Mouse (Mus musculus): ENCODE data around the gene Srgap1. TPM values are rescaled to one million over a fixed set of nuclear protein-coding genes. Genes with fewer than 3 reads are reported as not detected.

Gene Srgap1
- polyA plus RNA-seq, 1 experiment from 2014 or later = 3.7 TPM

DNA sequence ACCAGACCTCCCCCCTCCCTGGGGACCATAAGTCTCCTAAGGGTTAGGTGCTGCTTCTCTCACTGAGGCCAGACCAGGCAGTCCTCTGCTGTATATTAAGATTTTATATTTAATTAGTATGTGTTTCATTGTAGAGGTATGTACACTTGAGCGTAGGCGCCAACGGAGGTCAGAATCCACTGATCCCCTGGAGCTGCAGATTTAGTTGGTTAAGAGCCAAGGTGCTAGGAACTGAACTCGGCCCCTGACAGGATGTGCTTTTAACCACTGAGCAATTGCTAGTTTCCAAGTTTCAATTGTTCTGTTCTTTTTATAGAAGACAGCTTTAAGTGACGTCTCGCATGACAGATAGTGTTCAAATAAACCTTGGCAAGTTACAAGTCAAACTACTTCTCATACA, 41.0 kb downstream of the Srgap1 start:
- Histone ChIP-seq H3K4me2 (ENCODE audit: low read depth, low read length) (no peak overlapping the region), H3K27me3 (replicated peaks; ENCODE audit: control insufficient read depth, insufficient read depth, low read length) (no peaks in the 10 kb centered on the region), H3K4me1 (ENCODE audit: control insufficient read depth, insufficient read depth, low read length) (peaks cover 29% of the 10 kb centered on the region), H3K4me3 (ENCODE audit: low read length) (no peak overlapping the region), H3K9ac (ENCODE audit: low read depth, low read length) (no peak overlapping the region), H3K9me3 (ENCODE audit: control insufficient read depth, low read length) (no peaks in the 10 kb centered on the region), H3K36me3 (ENCODE audit: control insufficient read depth, insufficient read depth, low read length) (no peaks in the 10 kb centered on the region), H3K27ac (ENCODE audit: low read length) (peak overlapping the region; percentile 13; the same call in 1 of the 2 replicates)
- 73% methylated on average over 6 of the region's 6 CpGs for WGBS
- ATAC-seq = no peak

- Histone ChIP-seq H3K36me3 (ENCODE audit: control insufficient read depth, insufficient read depth, low read length) (no peaks in the 10 kb centered on the region), H3K27me3 (replicated peaks; ENCODE audit: control insufficient read depth, insufficient read depth, low read length) (no peaks in the 10 kb centered on the region), H3K4me2 (ENCODE audit: low read depth, low read length) (no peak overlapping the region), H3K9ac (ENCODE audit: low read depth, low read length) (no peak overlapping the region), H3K4me1 (ENCODE audit: control insufficient read depth, insufficient read depth, low read length) (peaks cover 29% of the 10 kb centered on the region), H3K4me3 (ENCODE audit: low read length) (no peak overlapping the region), H3K9me3 (ENCODE audit: control insufficient read depth, low read length) (no peaks in the 10 kb centered on the region), H3K27ac (ENCODE audit: low read length) (no peak overlapping the region)
- no peak for ATAC-seq
- 34% methylated on average over 6 of the region's 6 CpGs for WGBS
These were observed 41.6 kb downstream of the Srgap1 start for GRCm38 (mm10) chr10:122005560-122005959.

GRCm38 (mm10) chr10:122002930-122003329, 44.2 kb downstream of the Srgap1 start:
- Histone ChIP-seq H3K9ac (ENCODE audit: low read depth, low read length) (no peak overlapping the region), H3K4me3 (ENCODE audit: low read length) (no peak overlapping the region), H3K27ac (ENCODE audit: low read length) (no peak overlapping the region), H3K27me3 (replicated peaks; ENCODE audit: control insufficient read depth, insufficient read depth, low read length) (no peaks in the 10 kb centered on the region), H3K36me3 (ENCODE audit: control insufficient read depth, insufficient read depth, low read length) (no peaks in the 10 kb centered on the region), H3K9me3 (ENCODE audit: control insufficient read depth, low read length) (no peaks in the 10 kb centered on the region), H3K4me2 (ENCODE audit: low read depth, low read length) (no peak overlapping the region), H3K4me1 (ENCODE audit: control insufficient read depth, insufficient read depth, low read length) (peaks cover 31% of the 10 kb centered on the region)
- 50% methylated on average over 6 of the region's 6 CpGs for WGBS
- 0 out of 2 replicates have a peak, but pooled peaks have one; percentile 21 for ATAC-seq

DNA sequence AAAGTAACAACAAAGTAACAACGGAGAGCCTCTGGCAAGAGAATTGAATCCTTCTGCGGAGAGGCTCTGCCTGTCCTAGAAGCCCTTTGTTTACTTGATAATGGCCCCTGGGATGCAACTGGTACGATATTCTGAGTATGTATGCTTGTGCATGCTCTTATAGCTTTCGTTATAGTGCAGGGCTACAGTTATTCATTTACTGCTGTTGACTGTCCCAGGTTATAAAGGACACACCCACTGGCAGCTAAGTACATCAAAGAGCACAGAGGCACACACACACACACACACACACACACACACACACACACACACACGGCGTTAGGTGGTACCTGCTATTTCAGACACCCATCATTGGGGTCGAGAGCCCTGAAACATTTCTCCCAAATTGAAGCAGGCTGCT, 48.3 kb downstream of the Srgap1 start:
- H3K4me2 ChIP-seq (ENCODE audit: low read depth, low read length) = no peak overlapping the region
- no peak overlapping the region for H3K4me3 ChIP-seq (ENCODE audit: low read length)
- H3K27ac ChIP-seq (ENCODE audit: low read length) = no peak overlapping the region
- no peaks in the 10 kb centered on the region for H3K9me3 ChIP-seq (ENCODE audit: control insufficient read depth, low read length)
- peak; percentile 74 for ATAC-seq
- 53% methylated on average over 7 of the region's 7 CpGs for WGBS
- H3K4me1 ChIP-seq (ENCODE audit: control insufficient read depth, insufficient read depth, low read length) = peaks cover 16% of the 10 kb centered on the region
- H3K36me3 ChIP-seq (ENCODE audit: control insufficient read depth, insufficient read depth, low read length) = no peaks in the 10 kb centered on the region
- H3K27me3 ChIP-seq (replicated peaks; ENCODE audit: control insufficient read depth, insufficient read depth, low read length) = no peaks in the 10 kb centered on the region
- no peak overlapping the region for H3K9ac ChIP-seq (ENCODE audit: low read depth, low read length)

- Histone ChIP-seq H3K27ac (ENCODE audit: low read length) (no peak overlapping the region), H3K9me3 (ENCODE audit: control insufficient read depth, low read length) (no peaks in the 10 kb centered on the region), H3K9ac (ENCODE audit: low read depth, low read length) (no peak overlapping the region), H3K4me1 (ENCODE audit: control insufficient read depth, insufficient read depth, low read length) (peaks cover 11% of the 10 kb centered on the region), H3K36me3 (ENCODE audit: control insufficient read depth, insufficient read depth, low read length) (no peaks in the 10 kb centered on the region), H3K4me2 (ENCODE audit: low read depth, low read length) (no peak overlapping the region), H3K27me3 (replicated peaks; ENCODE audit: control insufficient read depth, insufficient read depth, low read length) (no peaks in the 10 kb centered on the region), H3K4me3 (ENCODE audit: low read length) (no peak overlapping the region)
- no peak for ATAC-seq
- WGBS = 66% methylated on average over 4 of the region's 4 CpGs
These were observed 50.6 kb downstream of the Srgap1 start for GRCm38 (mm10) chr10:121996500-121996899.

- no peaks in the 10 kb centered on the region for H3K27me3 ChIP-seq (replicated peaks; ENCODE audit: control insufficient read depth, insufficient read depth, low read length)
- H3K4me2 ChIP-seq (ENCODE audit: low read depth, low read length) = no peak overlapping the region
- H3K9ac ChIP-seq (ENCODE audit: low read depth, low read length) = no peak overlapping the region
- no peaks in the 10 kb centered on the region for H3K9me3 ChIP-seq (ENCODE audit: control insufficient read depth, low read length)
- H3K36me3 ChIP-seq (ENCODE audit: control insufficient read depth, insufficient read depth, low read length) = no peaks in the 10 kb centered on the region
- WGBS = 70% methylated on average over 4 of the region's 4 CpGs
- no peak overlapping the region for H3K4me3 ChIP-seq (ENCODE audit: low read length)
- H3K27ac ChIP-seq (ENCODE audit: low read length) = no peak overlapping the region
- ATAC-seq = no peak
- H3K4me1 ChIP-seq (ENCODE audit: control insufficient read depth, insufficient read depth, low read length) = peaks cover 11% of the 10 kb centered on the region
These were observed 51.7 kb downstream of the Srgap1 start for GRCm38 (mm10) chr10:121995448-121995847.

GRCm38 (mm10) chr10:121994660-121995059, 52.5 kb downstream of the Srgap1 start:
- ATAC-seq = no peak
- Histone ChIP-seq H3K27me3 (replicated peaks; ENCODE audit: control insufficient read depth, insufficient read depth, low read length) (no peaks in the 10 kb centered on the region), H3K4me3 (ENCODE audit: low read length) (no peak overlapping the region), H3K4me2 (ENCODE audit: low read depth, low read length) (no peak overlapping the region), H3K9me3 (ENCODE audit: control insufficient read depth, low read length) (no peaks in the 10 kb centered on the region), H3K27ac (ENCODE audit: low read length) (no peak overlapping the region), H3K36me3 (ENCODE audit: control insufficient read depth, insufficient read depth, low read length) (no peaks in the 10 kb centered on the region), H3K9ac (ENCODE audit: low read depth, low read length) (no peak overlapping the region), H3K4me1 (ENCODE audit: control insufficient read depth, insufficient read depth, low read length) (peaks cover 6% of the 10 kb centered on the region)
- WGBS = 50% methylated on average over 5 of the region's 5 CpGs

DNA sequence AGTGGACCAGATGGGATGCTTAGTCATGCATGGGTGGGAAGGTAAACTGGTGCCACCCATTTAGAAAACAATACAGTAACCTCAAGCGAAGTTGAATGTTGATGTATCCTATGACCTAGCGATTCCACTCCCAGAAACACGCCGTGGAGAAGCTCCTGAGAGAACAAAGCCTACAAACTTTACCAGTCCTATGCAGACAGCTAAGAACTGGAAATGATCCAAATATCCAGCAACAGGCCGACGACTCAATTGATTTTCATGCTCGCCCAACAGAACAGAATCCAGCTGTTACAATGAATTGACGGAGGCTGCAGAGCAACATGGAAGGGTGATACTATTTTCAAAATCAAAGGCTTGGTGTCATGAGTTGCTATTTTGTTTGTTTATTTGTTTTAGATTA, 54.5 kb downstream of the Srgap1 start:
- no peak for ATAC-seq
- Histone ChIP-seq H3K36me3 (ENCODE audit: control insufficient read depth, insufficient read depth, low read length) (no peaks in the 10 kb centered on the region), H3K9ac (ENCODE audit: low read depth, low read length) (no peak overlapping the region), H3K4me3 (ENCODE audit: low read length) (no peak overlapping the region), H3K27me3 (replicated peaks; ENCODE audit: control insufficient read depth, insufficient read depth, low read length) (no peaks in the 10 kb centered on the region), H3K27ac (ENCODE audit: low read length) (no peak overlapping the region), H3K9me3 (ENCODE audit: control insufficient read depth, low read length) (no peaks in the 10 kb centered on the region), H3K4me1 (ENCODE audit: control insufficient read depth, insufficient read depth, low read length) (no peaks in the 10 kb centered on the region; the same call in 1 of the 2 replicates), H3K4me2 (ENCODE audit: low read depth, low read length) (no peak overlapping the region)
- WGBS = 48% methylated on average over 8 of the region's 8 CpGs

GRCm38 (mm10) chr10:121986997-121987396, 60.1 kb downstream of the Srgap1 start:
- no peak overlapping the region for H3K4me2 ChIP-seq (ENCODE audit: low read depth, low read length)
- no peak for ATAC-seq
- H3K27me3 ChIP-seq (replicated peaks; ENCODE audit: control insufficient read depth, insufficient read depth, low read length) = no peaks in the 10 kb centered on the region
- 72% methylated on average over 4 of the region's 4 CpGs for WGBS
- H3K9me3 ChIP-seq (ENCODE audit: control insufficient read depth, low read length) = no peaks in the 10 kb centered on the region
- no peak overlapping the region for H3K4me3 ChIP-seq (ENCODE audit: low read length)
- no peak overlapping the region for H3K9ac ChIP-seq (ENCODE audit: low read depth, low read length)
- no peaks in the 10 kb centered on the region for H3K4me1 ChIP-seq (ENCODE audit: control insufficient read depth, insufficient read depth, low read length)
- no peaks in the 10 kb centered on the region for H3K36me3 ChIP-seq (ENCODE audit: control insufficient read depth, insufficient read depth, low read length)
- no peak overlapping the region for H3K27ac ChIP-seq (ENCODE audit: low read length)

- Histone ChIP-seq H3K9me3 (ENCODE audit: control insufficient read depth, low read length) (no peaks in the 10 kb centered on the region), H3K9ac (ENCODE audit: low read depth, low read length) (no peak overlapping the region), H3K4me3 (ENCODE audit: low read length) (no peak overlapping the region), H3K27ac (ENCODE audit: low read length) (no peak overlapping the region), H3K36me3 (ENCODE audit: control insufficient read depth, insufficient read depth, low read length) (no peaks in the 10 kb centered on the region), H3K27me3 (replicated peaks; ENCODE audit: control insufficient read depth, insufficient read depth, low read length) (no peaks in the 10 kb centered on the region), H3K4me2 (ENCODE audit: low read depth, low read length) (no peak overlapping the region), H3K4me1 (ENCODE audit: control insufficient read depth, insufficient read depth, low read length) (no peaks in the 10 kb centered on the region)
- ATAC-seq = no peak
- WGBS = 82% methylated on average over 10 of the region's 10 CpGs
These were observed 62.2 kb downstream of the Srgap1 start for GRCm38 (mm10) chr10:121984887-121985286.

Data from intestine, embryonic 16.5 days (tissue).